Mouse (Mus musculus) lung, embryonic 14.5 days (tissue): ENCODE results near the gene Zfp526. TPM values are rescaled to one million over a fixed set of nuclear protein-coding genes. Genes with fewer than 3 reads are reported as not detected.

Experiments used
- ATAC-seq: fragments of 200-750 bp; cut with Nextera tagmentation; 2 replicates; pipeline ENCODE4 v1.8.0; 2017; ENCODE audit warnings: mild to moderate bottlenecking, moderate TSS enrichment, moderate library complexity; ENCODE audit not compliant: insufficient read depth
- DNase-seq: peaks from one replicate; pipeline ENCODE4 v3.0.0-alpha.2; 2015
- H3K27ac ChIP-seq: fragments of 300-500 bp; sonication (generic); 2 replicates; pipeline ENCODE4 v1.5.1; 2014; ENCODE audit warnings: low read depth, mild to moderate bottlenecking, moderate library complexity
- H3K27me3 ChIP-seq: fragments of 300-500 bp; sonication (generic); 2 replicates; pipeline ENCODE4 v1.6.1; 2014; ENCODE audit warnings: low read length, control low read depth; ENCODE audit not compliant: insufficient read depth
- H3K36me3 ChIP-seq: fragments of 300-500 bp; sonication (generic); 2 replicates; pipeline ENCODE4 v1.6.1; 2014; ENCODE audit warnings: control low read depth; ENCODE audit not compliant: insufficient read depth
- H3K4me1 ChIP-seq: fragments of 300-500 bp; sonication (generic); 2 replicates; pipeline ENCODE4 v1.6.1; 2014; ENCODE audit warnings: antibody characterized with exemption, control low read depth; ENCODE audit not compliant: insufficient read depth
- H3K4me2 ChIP-seq: fragments of 300-500 bp; sonication (generic); 2 replicates; pipeline ENCODE4 v1.6.1; 2014; ENCODE audit warnings: mild to moderate bottlenecking
- H3K4me3 ChIP-seq: fragments of 300-500 bp; sonication (generic); 2 replicates; pipeline ENCODE4 v1.5.1; 2014; ENCODE audit warnings: low read depth, low read length
- H3K9ac ChIP-seq: fragments of 300-500 bp; sonication (generic); 2 replicates; pipeline ENCODE4 v1.6.1; 2014
- H3K9me3 ChIP-seq: fragments of 300-500 bp; sonication (generic); 2 replicates; pipeline ENCODE4 v1.6.1; 2016; ENCODE audit warnings: low read depth, low read length, control low read depth
- CTCF ChIP-seq: IDR thresholded peaks from 2 replicates; pipeline ENCODE4 v1.5.1; 2016; ENCODE audit warnings: antibody characterized with exemption, low read depth
- WGBS: fragments of 180-500 bp; shearing (Covaris S2); extraction: QIAGEN DNeasy Blood & Tissue Kit; methylation state at CpG from one replicate; pipeline ENCODE4 v1.1.7; 2014; 5-methylcytosine and 5-hydroxymethylcytosine counted together
- polyA plus RNA-seq: library from polyadenylated mRNA; unstranded; fragments of >200 nt; fragmentation: Nextera tagmentation; extraction: Ambion mirVana; gene quantifications from 2 replicates; pipeline ENCODE4 v1.2.1, GENCODE M21; 2014

Zfp526 gene
- polyA plus RNA-seq, 1 experiment from 2014 or later = 3.8 TPM

DNA sequence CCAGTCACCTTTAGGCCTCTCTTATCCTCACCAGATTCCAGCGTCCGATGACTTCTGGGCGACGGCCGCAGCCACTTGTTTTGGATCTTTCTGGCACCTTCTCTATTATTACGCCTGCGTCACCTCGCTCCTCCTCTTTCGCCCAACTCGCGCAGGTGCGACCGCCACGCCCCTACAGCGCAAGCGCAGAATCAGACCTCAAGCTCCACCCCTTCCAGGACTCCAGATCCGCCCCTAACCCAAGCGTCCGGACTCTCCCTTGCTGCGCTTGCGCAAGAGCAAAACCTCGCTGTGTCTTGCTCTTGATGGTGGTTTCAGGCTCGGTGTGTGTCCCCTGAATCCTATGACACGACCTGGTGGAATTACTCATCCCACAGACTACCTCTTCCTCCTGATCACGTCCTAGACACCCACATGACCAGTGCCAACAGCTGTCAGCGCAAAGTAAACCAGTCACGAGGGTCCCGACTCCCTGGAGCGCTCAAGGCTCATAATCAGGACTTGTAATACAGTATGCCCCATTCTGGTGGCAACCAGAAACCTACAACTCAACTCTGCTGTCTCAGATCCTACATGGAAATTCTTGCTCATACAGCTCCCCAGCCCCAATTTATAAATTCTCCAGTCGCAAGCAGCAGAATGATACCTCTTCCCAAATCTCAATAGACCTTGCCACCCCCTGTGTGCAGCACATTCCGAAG, 1.3 kb upstream of the Zfp526 start:
- Histone ChIP-seq H3K4me2 (peak overlapping the region; percentile 71), H3K4me1 (peaks cover 11% of the 10 kb centered on the region), H3K9ac (peak overlapping the region; percentile 61), H3K4me3 (peak overlapping the region; percentile 65), H3K27me3 (no peaks in the 10 kb centered on the region), H3K27ac (peak overlapping the region; percentile 69), H3K9me3 (no peaks in the 10 kb centered on the region), H3K36me3 (peaks cover 19% of the 10 kb centered on the region)
- peak; percentile 55 for ATAC-seq
- no peak for TF ChIP-seq CTCF
- DNase-seq = peak; percentile 97
- 3% methylated on average over 31 of the region's 31 CpGs for WGBS

- H3K4me3 ChIP-seq = peak within 1 kb of the TSS; percentile 65
- peak within 1 kb of the TSS; percentile 64 for H3K9ac ChIP-seq
- no peaks in the 10 kb centered on the region for H3K27me3 ChIP-seq
- peaks cover 21% of the 10 kb centered on the region for H3K36me3 ChIP-seq
- 5% methylated on average over 20 of the region's 20 CpGs for WGBS
- peaks cover 11% of the 10 kb centered on the region for H3K4me1 ChIP-seq
- H3K9me3 ChIP-seq = no peaks in the 10 kb centered on the region
- no peak for TF ChIP-seq CTCF
- DNase-seq (no peak), ATAC-seq (no peak)
- H3K27ac ChIP-seq = peak within 1 kb of the TSS; percentile 87
- peak within 1 kb of the TSS; percentile 71 for H3K4me2 ChIP-seq
Observed at GRCm38 (mm10) chr7:25220457-25221101, 646 bp upstream of the Zfp526 start, which contains the start of gene Dedd2. Gene Dedd2, minus strand, starts transcription at chr7:25220615.

DNA sequence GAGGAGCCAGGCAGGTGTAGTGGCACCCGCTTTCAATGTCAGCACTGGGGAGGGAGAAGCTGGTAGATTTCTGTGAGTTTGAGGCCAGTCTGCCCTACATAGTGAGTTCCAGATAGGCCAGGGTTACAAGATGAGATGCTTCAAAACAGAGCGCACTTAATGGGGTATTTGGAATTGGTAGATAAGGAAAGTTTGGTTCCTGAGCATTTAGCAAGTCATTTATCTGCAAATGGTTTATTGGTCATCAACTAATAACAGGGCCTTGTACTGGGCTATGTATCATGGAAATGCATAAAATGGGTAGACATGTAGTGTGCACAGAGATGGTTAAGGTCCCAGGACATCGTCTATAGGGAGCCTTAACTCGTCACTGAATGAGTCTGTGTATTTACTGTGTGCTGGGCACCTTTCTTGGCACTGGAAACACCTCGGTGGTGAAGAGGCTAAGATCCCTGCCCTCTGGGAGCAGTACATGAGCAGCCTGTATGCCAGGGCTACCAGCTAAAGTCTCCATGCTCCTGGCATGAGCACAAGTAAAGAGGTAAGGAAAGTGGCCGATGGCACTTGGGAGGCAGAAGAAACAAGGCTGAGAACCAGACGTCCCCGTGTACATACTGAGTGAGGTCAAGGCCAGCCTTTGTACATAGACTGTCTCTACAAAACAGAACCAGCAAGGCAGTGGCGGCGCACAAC, 1.2 kb downstream of the Zfp526 start:
- H3K9ac ChIP-seq = peak overlapping the region; percentile 64
- H3K27ac ChIP-seq = peak overlapping the region; percentile 87; the same call in 1 of the 2 replicates

DNA sequence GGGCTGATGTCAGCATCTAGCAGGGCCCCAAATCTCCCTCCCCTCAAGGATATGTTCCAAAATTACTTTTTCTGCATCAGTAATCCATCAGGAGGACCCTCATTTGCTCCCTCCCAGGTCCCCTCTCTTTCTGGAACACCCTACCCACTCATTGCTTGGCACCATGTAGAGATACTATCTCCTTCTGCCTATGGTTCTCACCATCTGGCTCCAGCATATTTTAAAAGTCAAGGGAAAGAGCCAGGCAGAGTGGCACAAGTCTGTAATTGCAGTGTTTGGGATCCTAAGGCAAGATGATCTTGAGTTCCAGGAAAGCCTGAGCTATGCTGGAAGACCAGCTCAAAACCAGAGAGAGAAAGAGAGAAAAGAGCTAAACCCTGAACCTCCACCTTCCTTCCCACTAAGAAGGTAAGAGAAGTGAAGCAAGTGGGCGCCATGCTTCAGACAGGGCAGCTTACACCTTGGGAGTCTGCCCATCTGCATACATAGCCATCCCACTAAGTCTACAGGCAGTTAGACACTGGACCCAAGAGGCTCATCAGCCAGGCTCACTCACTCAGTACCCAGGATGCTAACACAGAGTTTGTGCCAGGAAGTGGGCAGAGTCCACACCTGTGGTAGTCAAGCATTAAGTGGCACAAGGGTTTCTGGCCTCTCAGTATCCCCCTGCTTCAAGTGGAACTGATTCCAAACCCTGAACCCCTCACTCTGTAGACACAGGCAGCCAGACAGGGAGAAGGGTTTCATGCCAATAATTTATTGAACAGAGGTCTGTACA, 6.5 kb downstream of the Zfp526 start:
- ATAC-seq = no peak
- 91% methylated on average over 1 of the region's 1 CpGs for WGBS
- TF ChIP-seq CTCF = no peak
- Histone ChIP-seq H3K27ac (no peak overlapping the region), H3K9ac (no peak overlapping the region), H3K36me3 (peaks cover 93% of the 10 kb centered on the region), H3K4me1 (no peaks in the 10 kb centered on the region), H3K4me3 (no peak overlapping the region), H3K4me2 (no peak overlapping the region), H3K9me3 (no peaks in the 10 kb centered on the region), H3K27me3 (no peaks in the 10 kb centered on the region)
- no peak for DNase-seq

More for the DNA sequence above, 1.2 kb downstream of the Zfp526 start:
- Histone ChIP-seq H3K27me3 (no peaks in the 10 kb centered on the region), H3K4me1 (peaks cover 11% of the 10 kb centered on the region), H3K36me3 (peaks cover 40% of the 10 kb centered on the region), H3K9me3 (no peaks in the 10 kb centered on the region), H3K4me2 (peak overlapping the region; percentile 71), H3K4me3 (peak overlapping the region; percentile 65)
- DNase-seq (no peak), ATAC-seq (no peak)
- TF ChIP-seq CTCF = no peak
- 74% methylated on average over 10 of the region's 10 CpGs for WGBS

- Histone ChIP-seq H3K27ac (no peak overlapping the region), H3K4me3 (no peak overlapping the region), H3K4me2 (no peak overlapping the region), H3K9ac (no peak overlapping the region), H3K4me1 (no peaks in the 10 kb centered on the region), H3K27me3 (no peaks in the 10 kb centered on the region), H3K36me3 (peaks cover 98% of the 10 kb centered on the region), H3K9me3 (no peaks in the 10 kb centered on the region)
- DNase-seq (no peak), ATAC-seq (no peak)
- no peak for TF ChIP-seq CTCF
- WGBS = 77% methylated on average over 9 of the region's 9 CpGs
Observed at GRCm38 (mm10) chr7:25230690-25231285, 9.6 kb downstream of the Zfp526 start.

- no peak for ATAC-seq
- Histone ChIP-seq H3K27me3 (no peaks in the 10 kb centered on the region), H3K27ac (no peak overlapping the region)
Observed at GRCm38 (mm10) chr7:25232101-25232648, 10.9 kb downstream of the Zfp526 start.

More at GRCm38 (mm10) chr7:25232101-25232648, 10.9 kb downstream of the Zfp526 start:
- Histone ChIP-seq H3K9me3 (no peaks in the 10 kb centered on the region), H3K9ac (no peak overlapping the region), H3K4me2 (no peak overlapping the region), H3K4me3 (no peak overlapping the region), H3K36me3 (peaks cover 84% of the 10 kb centered on the region), H3K4me1 (no peaks in the 10 kb centered on the region)
- peak; percentile 11 for DNase-seq
- peak; percentile 31; the same call in 1 of the 2 replicates for TF ChIP-seq CTCF
- WGBS = 52% methylated on average over 5 of the region's 5 CpGs
